Mouse (Mus musculus) cerebellum, postnatal 25 days (tissue): ENCODE data around the gene Pla2g2c.

ENCODE experiments used
- DNase-seq, 2 experiments: peaks; one replicate each; pipeline ENCODE4 v3.0.0; 2021; ENCODE audit warnings: mixed read lengths in 2 of 2

Gene Pla2g2c

DNA sequence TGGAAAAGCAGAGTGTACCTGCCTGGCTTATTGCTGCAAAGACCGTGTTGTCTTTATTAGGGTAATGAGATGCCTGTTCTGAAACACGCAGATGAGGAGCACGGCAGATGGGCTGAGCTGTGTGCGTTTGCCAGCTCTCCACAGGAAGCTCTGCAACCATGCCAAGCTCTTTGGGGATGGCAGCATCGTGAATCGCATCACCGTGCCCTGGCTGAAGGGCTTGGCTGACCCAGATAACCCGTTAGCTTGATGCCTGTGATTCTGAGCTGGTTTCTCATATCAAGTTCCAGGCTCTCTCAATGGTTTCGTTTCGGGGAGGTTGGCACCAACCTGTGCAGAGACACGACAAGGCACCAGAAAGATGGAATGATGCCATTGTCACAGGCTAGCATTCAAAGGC lies 14.0 kb upstream of the Pla2g2c start:
- peak; percentile 100 for DNase-seq

DNA sequence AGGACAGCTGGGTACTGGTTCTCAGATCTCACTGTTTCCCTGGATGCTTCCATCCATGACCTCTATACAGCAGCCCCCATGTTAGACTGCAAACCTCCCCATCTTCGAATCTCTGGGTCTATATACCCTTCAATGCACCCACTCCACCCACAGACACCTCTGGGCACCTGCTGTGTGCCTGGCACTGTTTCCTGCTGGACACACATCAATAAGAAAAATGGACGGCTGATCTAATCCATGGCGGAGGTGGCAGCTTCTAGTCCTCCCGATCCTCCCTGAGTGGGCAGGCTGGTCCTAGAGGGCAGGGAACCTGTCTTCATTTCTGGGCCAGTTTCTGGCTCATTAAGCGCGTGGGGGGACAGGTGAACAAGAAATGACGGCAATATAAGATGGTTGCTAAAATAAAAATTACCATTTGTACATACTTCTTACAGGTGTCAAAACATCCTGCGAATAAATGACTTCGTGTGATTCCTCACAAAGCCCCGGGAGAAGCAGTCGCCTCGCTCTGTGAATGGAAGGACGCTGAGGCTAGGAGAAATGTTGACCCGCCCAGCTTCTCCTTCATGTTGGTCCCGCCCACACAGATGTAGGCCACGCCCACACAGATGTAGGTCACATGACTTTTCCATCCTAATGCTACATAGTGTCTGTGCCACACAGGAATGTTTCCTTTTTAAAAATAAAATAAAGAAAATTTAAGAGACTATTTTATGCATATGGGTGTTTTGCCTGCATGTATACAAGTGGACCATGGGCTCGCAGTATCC lies 13.4 kb upstream of the Pla2g2c start:
- DNase-seq = peak in 1 of 2 experiments; percentile 78

DNA sequence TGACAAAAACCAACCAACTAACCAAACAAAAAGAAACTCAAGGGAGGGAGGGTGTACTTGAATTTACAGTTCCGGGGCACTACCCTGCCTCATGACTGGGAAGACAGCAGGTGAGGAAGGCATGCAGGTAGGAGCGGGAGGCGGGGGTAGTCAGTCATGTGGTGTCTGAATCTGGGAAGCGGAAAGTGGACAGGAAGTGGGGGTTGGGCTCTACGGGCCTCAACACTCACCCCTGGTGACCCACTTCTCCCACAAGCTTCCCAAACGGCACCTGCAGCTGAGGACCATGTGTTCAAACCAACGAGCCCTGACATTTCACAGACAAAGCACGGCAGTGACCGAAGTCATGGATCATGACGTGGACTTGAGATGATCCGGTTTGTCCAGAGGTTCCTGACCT lies 12.5 kb upstream of the Pla2g2c start:
- DNase-seq = no peak

DNA sequence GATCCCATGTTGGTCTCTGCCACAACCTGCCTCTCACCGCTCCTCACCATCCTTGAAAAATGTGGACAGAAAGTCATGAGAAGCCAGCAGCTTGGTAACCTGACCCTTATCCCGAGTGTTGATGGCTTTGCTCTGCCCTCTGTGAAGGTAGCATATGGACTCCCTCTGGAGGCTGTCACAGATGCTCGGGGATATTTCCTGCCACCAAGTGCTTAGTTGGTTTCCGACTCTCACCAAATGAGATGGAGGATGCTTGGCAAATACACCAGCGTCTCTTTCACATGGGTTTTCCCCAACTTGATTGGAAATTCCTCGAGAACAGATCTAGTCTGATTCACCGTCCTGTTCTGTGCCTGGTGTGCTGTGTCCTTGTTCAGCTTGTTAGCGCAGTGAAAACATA lies 12.0 kb upstream of the Pla2g2c start:
- peak; percentile 38 to 44 for DNase-seq

DNA sequence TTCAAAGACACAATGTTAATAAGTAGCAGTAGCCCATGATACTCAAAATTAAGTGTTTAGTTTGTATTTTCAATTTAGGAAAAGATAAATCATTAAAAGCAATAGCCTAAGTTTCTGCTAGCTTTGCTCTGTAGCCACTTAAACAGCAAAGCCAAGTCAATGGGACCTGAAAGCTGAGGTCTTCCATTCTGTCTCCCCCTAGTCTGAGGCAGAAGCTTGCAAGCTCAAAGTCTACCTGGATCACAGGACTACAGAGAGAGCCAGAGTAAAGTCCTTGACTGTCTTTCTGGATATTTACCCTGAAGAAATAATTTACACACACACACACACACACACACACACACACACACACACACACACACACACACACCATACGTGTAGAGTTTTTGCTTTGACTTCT lies 10.4 kb upstream of the Pla2g2c start:
- no peak for DNase-seq

DNA sequence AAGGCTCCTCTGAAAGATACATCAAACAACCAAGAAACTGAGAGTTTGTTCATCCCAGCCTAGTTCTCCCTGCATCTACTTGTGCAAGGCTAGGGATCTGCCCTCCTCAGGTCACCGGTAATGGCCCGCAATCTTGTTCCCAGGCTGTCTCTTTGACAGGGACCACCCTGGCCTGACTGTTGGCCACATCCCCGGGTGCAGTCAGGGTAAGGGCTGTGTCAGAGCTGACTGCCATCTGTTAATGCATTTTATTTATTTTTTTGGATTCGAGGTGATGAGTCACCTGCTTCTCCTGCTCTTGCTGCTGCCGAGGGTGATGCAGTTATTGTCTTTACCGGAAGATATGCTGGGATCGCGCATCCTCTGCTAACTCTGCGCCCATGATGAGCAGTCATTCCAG lies 7.9 kb upstream of the Pla2g2c start:
- DNase-seq = peak; percentile 50 to 59

DNA sequence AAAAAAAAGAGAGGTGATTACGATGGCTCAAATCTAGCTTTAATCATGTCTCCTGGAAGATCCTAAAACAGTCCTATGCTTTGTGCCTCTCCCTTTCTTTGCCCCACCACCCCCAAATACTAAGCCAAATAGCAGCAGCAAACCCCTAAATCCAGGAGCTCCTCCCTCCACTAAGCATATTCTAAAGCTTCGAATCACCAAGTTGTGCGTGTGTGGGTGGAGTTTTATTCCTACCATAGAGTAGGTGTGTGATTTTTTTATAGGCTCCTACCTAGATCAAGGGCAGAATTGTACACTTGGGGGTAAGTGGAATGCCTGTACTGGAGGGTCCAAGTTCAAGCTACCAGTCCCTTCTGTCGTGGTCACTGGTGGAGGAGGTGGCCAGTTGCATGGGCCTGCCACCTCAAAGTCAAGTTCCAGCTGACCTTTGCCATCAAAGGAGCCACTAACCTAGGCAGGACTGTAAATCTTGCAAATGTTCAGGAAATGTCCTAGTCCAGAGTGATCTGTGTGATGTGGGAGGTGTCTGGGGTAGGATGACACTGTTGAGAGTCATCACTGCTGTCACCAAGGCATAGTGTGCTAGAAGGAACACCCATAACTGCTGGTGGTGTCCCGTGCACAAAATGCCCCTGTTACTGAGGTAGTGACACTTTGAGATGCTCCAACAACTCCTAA lies 5.9 kb upstream of the Pla2g2c start:
- DNase-seq = no peak

DNA sequence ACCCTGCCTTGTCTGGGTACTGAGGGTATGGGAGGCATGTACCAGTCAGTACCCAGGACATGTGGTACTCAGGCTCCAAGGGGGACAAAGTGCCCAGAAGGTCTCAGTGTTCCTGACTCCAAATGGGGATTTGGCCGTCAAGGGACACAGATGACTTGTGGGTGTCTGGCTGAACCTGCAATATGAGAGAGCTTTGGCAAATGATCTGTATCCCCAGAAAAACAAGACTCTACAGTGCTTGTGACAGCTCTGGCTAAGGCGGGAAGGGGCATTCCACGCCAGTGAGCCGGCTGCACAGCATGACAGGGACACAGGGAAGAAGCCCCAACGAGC lies 5.4 kb upstream of the Pla2g2c start:
- no peak for DNase-seq

DNA sequence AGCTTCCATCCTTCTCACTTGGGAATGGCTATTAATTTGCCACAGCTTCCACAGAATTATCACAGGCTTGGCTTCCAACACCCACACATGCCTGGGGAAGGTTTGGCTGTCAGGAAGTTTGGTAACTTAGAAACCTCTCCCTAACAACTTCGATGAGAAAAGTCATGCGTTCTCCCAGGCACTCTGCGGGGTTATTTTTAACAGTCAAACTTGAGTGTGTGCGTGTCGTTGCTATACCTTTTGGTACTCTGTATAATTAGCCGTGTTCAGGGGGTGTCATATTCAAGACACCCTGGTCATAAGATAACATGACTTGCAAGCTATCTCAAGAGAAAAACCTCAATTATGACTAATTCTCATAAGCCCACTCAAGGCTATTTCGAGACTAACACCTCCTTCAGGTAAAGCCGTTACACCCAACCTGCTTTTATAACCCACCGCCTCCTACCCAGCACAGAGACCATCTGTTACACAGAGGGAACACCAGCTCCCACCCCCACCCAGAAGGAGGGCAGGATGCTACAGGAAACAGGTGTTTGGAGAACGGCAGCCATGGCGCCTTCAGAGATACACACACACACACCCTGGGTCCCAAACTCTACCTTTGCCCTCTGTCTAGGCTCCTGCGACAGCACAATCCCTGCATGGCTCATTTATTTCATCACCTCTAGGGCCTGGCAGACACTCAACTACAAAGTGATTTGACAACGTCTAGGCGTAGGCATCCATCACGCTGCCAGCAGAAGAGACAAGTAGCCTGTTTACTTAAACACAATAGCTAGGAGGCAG lies 905 bp upstream of the Pla2g2c start:
- DNase-seq = no peak

DNA sequence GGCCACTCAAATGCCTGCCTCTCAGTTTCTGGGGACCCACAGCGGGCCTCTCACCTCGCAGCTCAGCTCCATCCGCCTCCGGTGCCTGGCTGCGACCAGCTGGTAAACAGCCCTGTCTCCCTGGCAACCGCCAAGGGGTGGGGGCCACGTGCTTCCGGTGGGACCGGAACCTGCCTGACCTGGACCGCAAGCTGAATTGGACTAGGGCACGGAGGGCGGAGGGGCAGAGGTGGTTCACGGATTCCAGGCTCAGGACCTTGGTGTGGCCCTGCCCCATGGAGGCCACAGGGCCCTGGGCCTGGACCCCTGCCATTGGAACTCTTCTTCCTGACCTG lies 502 bp downstream of the Pla2g2c start:
- peak; percentile 53 to 68 for DNase-seq

DNA sequence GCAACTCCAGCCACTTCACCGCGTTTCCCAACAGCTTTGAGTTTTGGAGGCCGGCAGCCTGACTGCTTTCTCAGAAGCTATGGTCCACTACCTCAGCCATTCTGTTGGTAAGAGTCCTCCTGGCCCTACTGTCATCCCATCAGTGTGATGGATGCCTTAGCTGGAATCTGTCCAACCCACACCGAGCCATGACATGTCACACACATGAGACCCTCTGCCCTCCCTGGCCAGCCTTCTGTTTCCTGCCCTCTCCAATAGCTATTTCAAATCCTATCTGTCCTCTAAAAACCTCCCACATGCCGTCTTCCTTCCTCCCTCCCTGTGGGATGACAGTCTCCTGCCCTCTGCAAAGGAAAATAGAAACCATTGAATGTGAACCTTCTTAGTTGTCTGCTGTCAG lies 1.2 kb downstream of the Pla2g2c start:
- DNase-seq = no peak

DNA sequence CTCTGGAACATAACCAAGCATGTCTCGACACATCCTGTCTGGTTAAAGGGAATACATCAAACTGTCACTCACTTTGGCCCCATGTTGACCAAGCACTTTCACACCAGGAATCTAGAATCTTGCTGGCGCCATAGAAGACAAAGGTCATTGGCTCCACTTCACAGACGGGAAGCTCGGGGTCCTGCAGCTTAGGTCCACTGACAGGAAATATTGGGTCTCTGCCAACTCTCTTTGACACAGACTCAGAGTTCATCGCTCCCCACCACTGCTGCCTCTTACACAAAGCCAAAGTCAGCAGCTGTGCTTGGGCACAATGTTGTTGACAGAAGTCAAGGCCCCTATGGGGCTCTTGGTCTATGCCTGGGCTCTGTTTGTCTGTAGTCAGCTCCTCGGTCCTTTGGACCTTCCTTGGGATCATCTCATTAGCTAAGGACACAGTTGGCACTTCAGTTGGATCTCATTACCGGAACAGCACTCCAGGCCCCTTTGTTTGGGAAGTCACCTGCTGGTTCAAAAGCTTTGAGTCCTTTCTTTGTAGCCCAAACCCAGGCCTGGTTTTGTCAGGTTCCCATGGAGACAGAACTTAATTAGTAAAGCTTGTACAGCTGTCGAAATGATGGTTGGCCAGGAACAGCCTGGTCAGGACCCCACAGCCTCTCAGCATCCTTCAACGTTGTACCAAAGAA lies 4.6 kb downstream of the Pla2g2c start:
- no peak for DNase-seq

DNA sequence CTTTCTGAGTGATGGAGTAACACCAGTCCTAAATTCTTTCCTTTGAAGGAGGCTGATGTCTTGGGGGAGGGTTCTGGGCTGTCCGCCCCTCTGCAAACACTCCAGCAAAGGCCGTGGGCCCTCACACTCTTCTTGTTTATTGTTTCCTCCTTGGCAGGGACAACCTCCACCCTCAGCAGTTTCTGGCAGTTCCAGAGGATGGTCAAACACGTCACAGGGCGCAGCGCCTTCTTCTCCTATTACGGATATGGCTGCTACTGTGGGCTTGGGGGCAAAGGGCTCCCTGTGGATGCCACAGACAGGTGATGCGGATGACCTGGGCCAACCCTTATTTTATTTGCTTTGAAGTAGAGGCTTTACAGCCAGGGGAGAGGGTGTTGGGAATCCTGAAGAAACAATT lies 9.5 kb downstream of the Pla2g2c start:
- DNase-seq = no peak

DNA sequence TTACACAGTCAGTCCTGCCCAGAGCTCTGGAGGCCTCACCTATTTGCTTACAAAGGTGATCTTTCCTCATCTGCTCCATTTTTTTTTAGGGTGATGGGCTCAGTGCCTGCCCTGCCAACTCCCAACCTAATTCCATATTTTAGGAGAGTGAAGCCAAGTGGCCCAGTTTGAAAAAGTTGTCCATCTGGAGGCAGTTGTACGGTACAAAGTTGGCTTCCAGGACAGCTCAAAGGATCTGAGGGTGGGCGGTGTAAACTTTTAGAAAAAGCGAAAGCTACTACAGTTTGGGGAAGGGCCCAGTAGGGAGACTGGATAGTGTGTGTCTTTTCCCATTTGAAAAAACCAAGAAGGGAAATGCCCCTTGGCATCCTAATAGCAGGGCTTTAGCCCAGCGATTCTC lies 10.3 kb downstream of the Pla2g2c start:
- no peak for DNase-seq

DNA sequence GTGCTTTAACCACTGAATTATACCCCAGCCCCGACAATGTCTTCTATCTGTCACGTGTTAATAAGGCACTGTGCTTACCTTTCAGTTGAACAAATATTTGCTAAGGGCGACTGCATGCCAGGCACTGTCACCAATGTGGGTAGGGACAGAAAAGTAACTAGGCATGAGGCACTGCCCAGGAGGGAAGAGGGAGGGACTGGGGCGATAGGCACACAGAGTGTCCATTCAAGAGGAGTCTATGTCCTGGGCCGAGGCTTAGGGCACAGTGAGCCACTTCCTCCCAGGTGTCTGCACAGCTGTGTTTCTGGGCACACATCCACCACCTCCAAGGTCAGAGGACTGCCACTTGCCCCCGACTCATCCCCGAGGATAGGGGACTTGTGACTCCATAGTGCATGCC lies 12.4 kb downstream of the Pla2g2c start, which contains the start of gene Ubxn10:
Gene Ubxn10, minus strand, starts transcription at position 137 of the 400 bp plus-strand sequence.
- no peak for DNase-seq

DNA sequence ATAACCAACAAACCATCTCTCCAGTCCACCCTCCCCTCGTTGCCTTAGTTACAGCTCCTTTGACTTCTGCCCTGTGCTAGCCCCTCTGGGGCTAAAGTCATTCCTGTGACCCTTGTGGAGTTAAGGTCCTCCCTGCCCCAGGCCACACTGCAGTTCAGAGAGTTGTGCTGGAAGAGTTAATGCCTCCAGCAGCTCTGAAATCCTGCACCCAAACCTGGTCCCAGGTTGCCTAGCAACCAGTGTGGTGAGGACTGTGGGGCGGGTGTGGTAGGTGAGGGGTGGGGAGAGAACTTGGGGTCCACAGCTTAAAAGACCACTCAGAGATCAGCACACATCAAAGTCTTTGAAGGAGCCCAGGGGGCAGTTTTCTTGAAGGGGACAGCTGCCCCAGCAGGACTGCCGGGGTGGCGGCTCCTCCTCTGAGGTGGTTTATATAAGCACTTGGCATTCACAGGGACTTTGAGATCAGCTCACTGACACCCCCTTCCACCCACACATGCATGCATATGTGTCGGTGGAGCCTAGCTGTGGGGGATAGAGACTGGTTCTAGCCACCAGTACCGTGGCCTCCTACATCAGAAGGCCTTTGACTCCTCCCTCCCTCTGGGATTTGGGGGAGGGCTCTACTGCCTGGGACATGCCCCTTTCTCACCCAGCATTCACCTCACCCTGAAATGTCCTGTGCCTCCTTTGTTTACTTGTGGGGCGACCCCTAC lies 14.7 kb downstream of the Pla2g2c start:
- peak; percentile 37 for DNase-seq

DNA sequence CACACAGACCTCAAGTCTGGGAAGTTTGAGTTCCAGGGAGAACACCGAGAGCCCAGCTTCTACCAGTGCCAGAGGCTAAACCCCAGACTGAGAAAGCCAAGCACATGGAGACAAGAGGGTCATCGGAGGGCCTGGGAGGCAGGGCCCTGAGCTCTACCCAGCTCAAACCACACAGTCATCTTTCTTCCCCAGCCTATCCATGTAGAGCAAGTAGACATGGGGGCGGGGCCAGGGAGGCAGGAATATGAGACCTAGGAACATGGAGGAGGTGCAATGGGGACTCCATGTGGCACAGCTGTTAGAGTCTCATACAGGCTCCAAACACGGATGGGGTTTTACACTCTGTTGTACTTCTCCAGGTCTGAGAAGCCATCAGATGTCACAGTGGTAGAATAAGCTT lies 21.3 kb downstream of the Pla2g2c start:
- no peak for DNase-seq

DNA sequence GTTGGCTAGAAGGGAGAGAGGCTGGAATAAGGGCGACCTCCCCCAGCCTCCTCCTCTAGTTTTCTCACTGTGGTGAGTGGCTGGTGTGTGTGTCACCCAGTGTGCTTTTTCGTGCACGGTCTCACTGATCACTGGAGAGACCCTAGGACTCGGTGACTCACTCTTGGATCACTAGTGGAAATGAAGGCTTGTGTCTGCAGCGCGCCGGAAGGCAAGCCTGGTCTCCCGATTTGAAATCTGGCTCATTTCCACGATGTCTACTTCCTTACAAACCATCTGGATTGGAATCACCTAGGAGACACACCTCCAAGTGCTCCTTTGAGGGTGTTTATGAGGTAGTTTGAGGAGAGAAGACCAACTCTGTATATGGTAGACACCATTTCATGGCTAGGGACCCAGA lies 22.3 kb downstream of the Pla2g2c start:
- DNase-seq = no peak

DNA sequence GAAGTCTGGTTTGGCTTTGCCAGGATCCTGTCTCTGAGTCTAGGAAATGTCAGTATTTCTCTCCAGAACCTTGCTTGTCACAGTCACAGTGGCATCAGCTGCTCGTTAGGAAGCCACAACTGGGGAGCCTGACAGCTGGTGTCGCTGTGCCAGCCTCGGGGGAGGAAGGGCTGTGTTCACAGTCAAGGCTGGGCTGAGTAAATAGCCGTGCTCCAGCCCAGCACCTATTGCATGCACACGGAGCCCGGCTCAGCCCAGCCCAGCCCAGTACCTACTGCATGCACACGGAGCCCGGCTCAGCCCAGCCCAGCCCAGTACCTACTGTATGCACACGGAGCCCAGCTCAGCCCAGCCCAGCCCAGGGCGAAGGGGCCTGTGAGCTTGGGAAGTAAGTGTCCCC lies 23.3 kb downstream of the Pla2g2c start:
- no peak for DNase-seq

DNA sequence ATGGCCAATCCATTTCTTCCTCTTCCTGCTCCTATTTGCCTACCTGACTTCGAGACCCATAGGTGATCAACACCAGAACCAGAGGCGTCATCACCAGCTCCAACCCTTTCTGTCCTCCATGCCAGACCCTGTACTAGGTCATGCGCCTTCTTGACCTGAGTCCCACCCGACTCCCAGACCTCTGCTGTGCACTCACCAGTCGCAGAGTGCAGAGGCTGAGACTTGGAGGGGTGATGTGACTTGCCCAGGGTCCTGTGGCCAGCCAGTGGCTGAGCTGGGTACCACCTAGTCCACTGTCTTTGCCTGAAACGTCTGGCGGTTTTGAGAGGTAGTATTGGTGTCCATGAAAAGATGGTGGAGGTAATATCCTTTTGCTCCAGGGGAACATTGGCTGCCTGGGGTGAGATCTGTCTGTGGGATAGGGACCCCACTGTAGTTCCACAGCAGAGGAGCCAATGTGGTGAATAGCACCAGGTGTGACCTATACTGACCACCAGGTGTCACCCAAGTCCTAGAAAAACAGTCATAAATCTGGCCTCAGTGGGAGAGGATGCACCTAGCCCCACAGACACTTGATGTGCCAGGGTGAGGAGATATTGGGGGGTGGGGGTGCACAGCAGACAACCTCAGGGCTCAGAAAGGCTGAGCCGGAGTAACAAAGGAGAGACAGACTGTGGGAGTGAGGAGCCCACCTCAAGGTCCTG lies 23.9 kb downstream of the Pla2g2c start:
- DNase-seq = peak; percentile 60 to 70

DNA sequence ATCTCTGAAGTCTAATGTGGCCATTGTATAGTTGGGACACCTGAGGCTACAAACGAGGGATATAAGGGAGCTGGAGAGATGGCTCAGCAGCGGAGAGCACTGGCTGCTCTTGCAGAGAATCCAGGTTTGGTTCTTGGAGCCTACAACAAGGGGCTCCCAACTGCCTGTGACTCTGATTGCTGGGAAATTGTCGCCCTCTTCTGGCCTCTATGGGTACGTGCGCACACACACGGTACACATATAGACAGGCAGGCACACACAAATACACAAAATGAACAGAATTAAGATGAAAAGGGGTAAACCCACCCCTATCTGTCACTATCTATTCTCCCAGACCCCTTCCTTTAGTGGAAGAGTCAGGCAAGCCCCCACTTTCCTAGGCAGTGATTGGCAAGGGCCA lies 28.0 kb downstream of the Pla2g2c start:
- no peak for DNase-seq

DNA sequence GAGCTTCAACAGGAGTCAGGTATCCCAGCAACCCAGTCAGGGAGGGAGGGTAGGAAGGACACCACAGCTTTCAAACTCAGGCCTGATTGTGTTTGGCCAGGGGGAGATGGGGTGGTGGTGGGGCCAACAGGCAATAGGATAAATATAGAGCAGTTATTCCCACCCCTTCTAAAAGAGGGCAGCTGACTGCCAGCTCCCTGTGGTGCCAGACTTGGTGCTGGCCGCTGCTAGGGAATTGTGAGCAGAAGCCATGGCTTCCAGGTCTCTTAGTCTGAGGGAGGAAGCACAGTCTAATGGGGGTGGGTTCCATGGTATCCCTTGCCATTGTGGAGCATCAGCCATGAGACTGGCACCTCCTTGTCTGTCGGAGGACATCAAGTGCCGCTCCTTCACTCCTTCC lies 29.0 kb downstream of the Pla2g2c start:
- DNase-seq = peak in 1 of 2 experiments; percentile 48
